Mouse (Mus musculus) forebrain, embryonic 15.5 days (tissue): Measurements from ENCODE around the gene Mmp19. TPM values are rescaled to one million over a fixed set of nuclear protein-coding genes. Genes with fewer than 3 reads are reported as not detected.

ENCODE experiments used
- ATAC-seq: fragments of 200-750 bp; cut with Nextera tagmentation; replicated peaks from 2 replicates; pipeline ENCODE4 v1.8.0; 2017; ENCODE audit warnings: mild to moderate bottlenecking, moderate TSS enrichment, moderate library complexity
- H3K27ac ChIP-seq: fragments of 300-500 bp; sonication (generic); replicated peaks from 2 replicates; pipeline ENCODE4 v1.5.1; 2015; ENCODE audit warnings: mild to moderate bottlenecking, inconsistent platforms
- H3K27me3 ChIP-seq: fragments of 300-500 bp; sonication (generic); 2 replicates; pipeline ENCODE4 v1.6.1; 2015; ENCODE audit warnings: inconsistent platforms
- H3K36me3 ChIP-seq: fragments of 300-500 bp; sonication (generic); 2 replicates; pipeline ENCODE4 v1.6.1; 2015; ENCODE audit warnings: mild to moderate bottlenecking, inconsistent platforms
- H3K4me1 ChIP-seq: fragments of 300-500 bp; sonication (generic); 2 replicates; pipeline ENCODE4 v1.6.1; 2015; ENCODE audit warnings: inconsistent platforms
- H3K4me2 ChIP-seq: fragments of 300-500 bp; sonication (generic); replicated peaks from 2 replicates; pipeline ENCODE4 v1.6.1; 2015; ENCODE audit warnings: mild to moderate bottlenecking, inconsistent platforms
- H3K4me3 ChIP-seq: fragments of 300-500 bp; sonication (generic); 2 replicates; pipeline ENCODE4 v1.5.1; 2015; ENCODE audit warnings: mild to moderate bottlenecking, inconsistent platforms
- H3K9ac ChIP-seq: fragments of 300-500 bp; sonication (generic); replicated peaks from 2 replicates; pipeline ENCODE4 v1.6.1; 2015; ENCODE audit warnings: mild to moderate bottlenecking, inconsistent platforms
- H3K9me3 ChIP-seq: fragments of 300-500 bp; sonication (generic); 2 replicates; pipeline ENCODE4 v1.6.1; 2016; ENCODE audit warnings: inconsistent platforms
- WGBS: fragments of 180-500 bp; shearing (Covaris S2); methylation state at CpG from one replicate; pipeline ENCODE4 v1.1.7; 2015; ENCODE audit warnings: mixed read lengths; 5-methylcytosine and 5-hydroxymethylcytosine counted together
- polyA plus RNA-seq: library from polyadenylated mRNA; unstranded; fragments of >200 nt; fragmentation: Nextera tagmentation; extraction: Ambion mirVana; gene quantifications from 2 replicates; pipeline ENCODE4 v1.2.1, GENCODE M21; 2015

The Mmp19 gene
- polyA plus RNA-seq, 1 experiment from 2014 or later = 0.20 TPM

DNA sequence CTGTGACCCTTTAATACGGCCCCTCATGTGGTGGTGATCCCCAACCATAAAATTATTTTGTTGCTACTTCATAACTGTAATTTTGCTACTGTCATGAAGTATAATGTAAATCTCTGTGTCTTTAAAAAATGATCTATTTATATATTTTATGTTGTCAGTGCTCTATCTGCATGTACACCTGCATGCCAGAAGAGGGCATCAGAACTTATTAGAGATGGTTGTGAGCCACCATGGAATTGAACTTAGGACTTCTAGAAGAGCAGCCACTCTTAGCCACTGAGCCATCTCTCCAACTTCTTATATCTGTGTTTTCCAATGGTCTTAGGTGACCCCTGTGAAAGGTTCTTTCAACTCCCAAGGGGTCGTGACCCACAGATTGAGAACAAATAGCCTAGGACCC is 17.8 kb upstream of the Mmp19 start:
- H3K4me2 ChIP-seq = no peak overlapping the region
- H3K27ac ChIP-seq = no peak overlapping the region
- no peak overlapping the region for H3K4me3 ChIP-seq
- 85% methylated on average over 2 of the region's 2 CpGs for WGBS
- H3K36me3 ChIP-seq = 0 out of 2 replicates have a peak, but pooled peaks cover 3% of the 10 kb centered on the region
- no peaks in the 10 kb centered on the region for H3K4me1 ChIP-seq
- H3K9me3 ChIP-seq = no peaks in the 10 kb centered on the region
- ATAC-seq = no peak
- H3K9ac ChIP-seq = no peak overlapping the region
- no peaks in the 10 kb centered on the region for H3K27me3 ChIP-seq

DNA sequence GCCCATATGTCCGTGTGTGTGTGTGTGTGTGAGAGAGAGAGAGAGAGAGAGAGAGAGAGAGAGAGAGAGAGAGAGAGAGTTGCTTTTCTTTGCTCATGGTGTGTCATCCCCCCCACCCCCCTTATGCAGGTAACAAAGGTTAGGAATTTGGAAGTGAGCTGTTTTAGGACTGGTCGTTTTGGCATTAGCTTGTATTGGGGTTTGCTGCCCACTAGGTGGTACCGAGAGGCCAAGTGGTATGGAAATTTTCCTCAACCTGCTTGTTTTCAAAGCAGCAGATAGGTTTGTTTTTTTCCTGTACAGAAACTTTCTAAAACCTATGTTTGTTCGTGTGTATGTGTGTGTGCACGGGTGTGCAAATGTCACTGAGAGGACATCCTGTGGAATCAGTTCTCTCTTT is 17.0 kb upstream of the Mmp19 start:
- 32% methylated on average over 5 of the region's 5 CpGs for WGBS
- H3K9me3 ChIP-seq = no peaks in the 10 kb centered on the region
- no peaks in the 10 kb centered on the region for H3K27me3 ChIP-seq
- H3K9ac ChIP-seq = no peak overlapping the region
- no peak for ATAC-seq
- H3K36me3 ChIP-seq = 0 out of 2 replicates have a peak, but pooled peaks cover 3% of the 10 kb centered on the region
- no peak overlapping the region for H3K27ac ChIP-seq
- H3K4me3 ChIP-seq = no peak overlapping the region
- H3K4me1 ChIP-seq = no peaks in the 10 kb centered on the region
- no peak overlapping the region for H3K4me2 ChIP-seq

DNA sequence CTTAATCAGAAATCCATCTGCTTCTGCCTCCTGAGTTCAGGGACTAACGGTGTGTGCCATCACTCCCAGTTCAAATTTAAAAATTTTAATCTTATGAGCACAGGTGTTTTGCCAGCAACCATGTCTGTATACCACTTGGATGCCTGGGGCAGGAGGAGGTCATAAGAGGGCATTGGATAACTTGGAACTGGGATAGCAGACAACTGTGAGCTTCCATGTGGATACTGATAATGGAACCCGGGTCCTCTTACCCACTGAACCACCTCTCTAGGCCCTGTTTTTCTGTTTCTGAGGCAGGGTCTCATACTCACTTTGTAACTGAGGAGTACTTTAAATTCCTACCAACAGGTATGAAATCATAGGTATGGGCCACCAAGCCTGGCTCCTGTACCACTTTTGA is 12.3 kb upstream of the Mmp19 start:
- H3K27ac ChIP-seq = no peak overlapping the region
- H3K4me1 ChIP-seq = no peaks in the 10 kb centered on the region
- H3K9me3 ChIP-seq = no peaks in the 10 kb centered on the region
- WGBS = 89% methylated on average over 2 of the region's 2 CpGs
- H3K36me3 ChIP-seq = no peaks in the 10 kb centered on the region
- H3K9ac ChIP-seq = no peak overlapping the region
- H3K27me3 ChIP-seq = no peaks in the 10 kb centered on the region
- no peak overlapping the region for H3K4me2 ChIP-seq
- ATAC-seq = no peak
- no peak overlapping the region for H3K4me3 ChIP-seq

DNA sequence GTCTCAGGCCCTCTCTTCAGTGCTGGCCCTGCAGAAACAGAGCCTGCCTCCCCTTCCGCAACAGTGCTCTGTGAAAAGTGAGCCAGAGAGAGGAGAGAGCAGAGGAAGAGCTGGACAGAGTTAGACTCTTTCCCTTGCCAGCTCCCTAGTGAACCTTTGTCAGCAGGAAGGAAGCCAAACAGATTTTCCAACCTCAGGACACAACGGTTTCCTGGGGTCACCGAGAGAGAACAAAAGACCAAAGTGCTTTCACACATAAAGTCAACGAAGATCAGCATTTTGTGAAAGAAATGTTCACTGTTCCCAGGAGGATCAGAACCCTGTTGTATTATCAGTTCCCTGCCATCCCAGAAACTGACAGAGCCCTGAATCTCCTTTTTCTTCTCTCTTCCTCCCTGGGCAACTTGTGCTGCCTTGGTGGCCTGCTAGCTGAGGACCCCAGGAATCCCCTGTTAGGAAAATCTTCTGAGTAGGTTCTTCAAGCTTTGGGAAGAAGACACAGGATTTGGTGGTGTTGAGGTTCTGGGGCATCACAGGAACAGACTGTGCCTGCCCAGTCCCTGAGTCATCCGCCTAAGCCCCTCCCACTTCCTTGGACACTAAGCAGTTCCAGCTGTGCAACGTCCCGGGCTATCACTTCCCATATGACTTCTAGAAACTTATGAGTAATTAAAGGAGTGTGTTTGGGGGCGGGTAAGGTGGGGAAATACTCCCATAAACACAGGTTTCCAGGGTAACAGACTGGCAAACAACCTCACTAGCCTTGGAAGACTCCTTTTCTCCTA is 11.5 kb upstream of the Mmp19 start:
- Histone ChIP-seq H3K27ac (no peak overlapping the region), H3K36me3 (no peaks in the 10 kb centered on the region), H3K27me3 (no peaks in the 10 kb centered on the region), H3K4me2 (no peak overlapping the region), H3K4me1 (no peaks in the 10 kb centered on the region), H3K9ac (no peak overlapping the region), H3K4me3 (no peak overlapping the region), H3K9me3 (0 out of 2 replicates have a peak, but pooled peaks cover 3% of the 10 kb centered on the region)
- 40% methylated on average over 8 of the region's 8 CpGs for WGBS
- no peak for ATAC-seq

DNA sequence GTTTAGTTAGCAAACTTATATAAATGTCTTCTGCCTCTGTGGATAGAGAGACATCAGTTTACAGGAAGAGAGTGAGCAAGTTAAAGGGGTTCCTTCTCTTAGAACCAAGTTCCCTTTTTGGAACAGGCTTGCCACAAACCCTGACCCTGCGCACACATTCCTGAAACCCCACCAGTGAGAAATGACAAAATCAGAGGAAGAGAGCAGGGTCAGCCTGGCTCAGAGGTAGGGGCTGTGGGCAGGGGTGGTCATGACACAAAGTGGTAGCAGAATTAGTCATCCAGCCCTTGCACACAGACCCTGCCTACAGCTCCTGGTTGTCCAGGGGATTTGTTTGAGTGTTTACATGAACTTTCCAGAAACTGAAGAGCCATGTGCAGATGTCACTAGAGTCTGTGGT is 10.5 kb upstream of the Mmp19 start:
- Histone ChIP-seq H3K27ac (no peak overlapping the region), H3K4me3 (no peak overlapping the region), H3K27me3 (no peaks in the 10 kb centered on the region), H3K9ac (no peak overlapping the region), H3K4me1 (no peaks in the 10 kb centered on the region), H3K36me3 (no peaks in the 10 kb centered on the region), H3K9me3 (0 out of 2 replicates have a peak, but pooled peaks cover 3% of the 10 kb centered on the region), H3K4me2 (no peak overlapping the region)
- 90% methylated on average over 1 of the region's 1 CpGs for WGBS
- no peak for ATAC-seq

DNA sequence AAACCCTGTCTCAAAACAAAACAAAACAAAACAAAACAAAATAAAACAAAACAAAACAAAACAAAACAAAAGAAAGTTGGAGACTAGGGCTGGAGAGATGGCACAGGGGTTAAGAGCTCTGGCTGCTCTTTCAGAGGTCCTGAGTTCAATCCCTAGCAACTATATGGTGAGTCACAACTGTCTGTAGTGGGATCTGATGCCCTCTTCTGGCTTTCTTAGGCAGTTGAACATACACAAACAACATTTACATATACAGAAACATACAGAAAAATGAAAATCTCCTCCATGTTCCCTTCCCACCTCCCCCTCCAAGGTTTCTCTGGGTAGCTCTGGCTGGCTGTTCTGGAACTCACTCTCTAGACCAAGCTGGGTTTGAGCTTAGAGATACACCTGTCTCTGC is 1.3 kb downstream of the Mmp19 start:
- no peaks in the 10 kb centered on the region for H3K36me3 ChIP-seq
- no peaks in the 10 kb centered on the region for H3K9me3 ChIP-seq
- H3K27ac ChIP-seq = no peak overlapping the region
- no peak overlapping the region for H3K4me3 ChIP-seq
- ATAC-seq = no peak
- no peak overlapping the region for H3K4me2 ChIP-seq
- H3K9ac ChIP-seq = no peak overlapping the region
- no peaks in the 10 kb centered on the region for H3K4me1 ChIP-seq
- no peaks in the 10 kb centered on the region for H3K27me3 ChIP-seq

DNA sequence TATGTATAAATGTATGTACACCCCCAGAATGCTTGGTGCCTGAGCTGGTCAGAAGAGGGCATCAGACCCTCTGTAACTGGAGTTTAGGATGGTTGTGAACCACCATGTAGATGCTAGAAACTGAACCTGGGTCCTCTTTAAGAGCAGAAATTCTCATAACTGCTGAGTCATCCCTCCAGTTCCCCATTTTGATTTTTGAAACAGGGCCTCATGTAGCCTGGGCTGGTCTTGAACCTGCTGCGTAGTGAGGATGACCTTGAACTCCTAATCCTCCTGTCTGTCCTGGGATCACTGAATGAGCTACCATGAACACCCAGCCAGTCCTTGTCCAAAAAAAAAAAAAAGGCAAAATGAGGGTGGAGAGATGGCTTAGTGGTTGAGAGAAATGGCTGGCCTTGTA is 2.5 kb downstream of the Mmp19 start:
- no peak overlapping the region for H3K27ac ChIP-seq
- 91% methylated on average over 1 of the region's 1 CpGs for WGBS
- no peak for ATAC-seq

DNA sequence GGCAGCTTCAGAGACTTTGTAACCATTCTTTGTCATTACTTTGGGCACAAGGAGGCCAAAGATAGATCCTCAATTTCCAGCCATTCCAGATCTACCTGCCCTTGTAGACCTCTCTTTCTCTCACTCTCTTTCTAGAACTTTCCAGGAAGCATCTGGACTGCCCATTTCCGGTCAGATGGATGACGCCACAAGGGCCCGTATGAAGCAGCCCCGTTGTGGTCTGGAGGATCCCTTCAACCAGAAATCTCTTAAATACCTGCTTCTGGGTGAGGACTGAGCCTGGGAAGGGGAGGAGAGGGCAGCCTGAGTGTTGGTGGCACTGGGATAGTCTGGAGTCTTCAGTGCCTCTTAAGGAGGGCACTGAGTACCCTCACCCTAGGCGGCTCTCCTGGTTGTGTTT is 3.7 kb downstream of the Mmp19 start:
- Histone ChIP-seq H3K4me1 (no peaks in the 10 kb centered on the region), H3K27me3 (no peaks in the 10 kb centered on the region), H3K4me3 (no peak overlapping the region), H3K27ac (no peak overlapping the region), H3K9ac (no peak overlapping the region), H3K9me3 (no peaks in the 10 kb centered on the region), H3K36me3 (no peaks in the 10 kb centered on the region), H3K4me2 (no peak overlapping the region)
- no peak for ATAC-seq
- 92% methylated on average over 5 of the region's 5 CpGs for WGBS

More for the DNA sequence above, 2.5 kb downstream of the Mmp19 start:
- Histone ChIP-seq H3K27me3 (no peaks in the 10 kb centered on the region), H3K4me1 (no peaks in the 10 kb centered on the region), H3K4me3 (no peak overlapping the region), H3K9me3 (no peaks in the 10 kb centered on the region), H3K36me3 (no peaks in the 10 kb centered on the region), H3K9ac (no peak overlapping the region), H3K4me2 (no peak overlapping the region)

DNA sequence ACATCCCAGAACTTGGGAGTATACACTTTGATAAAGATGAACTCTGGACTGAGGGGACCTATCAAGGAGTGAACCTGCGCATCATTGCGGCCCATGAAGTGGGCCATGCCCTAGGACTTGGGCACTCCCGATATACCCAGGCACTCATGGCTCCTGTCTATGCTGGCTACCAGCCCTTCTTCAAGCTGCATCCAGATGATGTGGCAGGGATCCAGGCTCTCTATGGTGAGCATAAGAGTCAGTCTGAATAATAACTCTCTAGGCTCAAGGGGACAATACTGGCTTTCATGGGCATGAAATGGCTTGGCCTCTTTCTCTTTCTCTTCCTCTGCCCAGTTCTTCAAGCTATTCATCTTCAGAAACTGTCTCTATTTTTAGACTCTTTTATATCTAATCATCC is 4.9 kb downstream of the Mmp19 start:
- H3K27ac ChIP-seq = no peak overlapping the region
- WGBS = 96% methylated on average over 3 of the region's 3 CpGs
- H3K4me2 ChIP-seq = no peak overlapping the region
- H3K4me3 ChIP-seq = no peak overlapping the region
- H3K9me3 ChIP-seq = no peaks in the 10 kb centered on the region
- no peaks in the 10 kb centered on the region for H3K4me1 ChIP-seq
- H3K9ac ChIP-seq = no peak overlapping the region
- no peak for ATAC-seq
- no peaks in the 10 kb centered on the region for H3K36me3 ChIP-seq
- no peaks in the 10 kb centered on the region for H3K27me3 ChIP-seq

DNA sequence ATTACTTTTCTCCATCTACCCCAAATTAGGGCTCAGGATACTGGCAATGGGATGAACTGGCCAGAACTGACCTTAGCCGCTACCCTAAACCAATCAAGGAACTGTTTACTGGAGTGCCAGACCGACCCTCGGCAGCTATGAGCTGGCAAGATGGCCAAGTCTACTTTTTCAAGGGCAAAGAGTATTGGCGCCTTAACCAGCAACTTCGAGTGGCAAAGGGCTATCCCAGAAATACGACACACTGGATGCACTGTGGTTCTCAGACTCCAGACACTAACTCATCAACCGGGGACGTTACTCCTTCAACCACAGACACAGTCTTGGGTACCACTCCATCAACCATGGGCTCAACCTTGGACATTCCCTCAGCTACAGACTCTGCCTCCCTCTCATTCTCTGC is 8.0 kb downstream of the Mmp19 start:
- H3K27me3 ChIP-seq = no peaks in the 10 kb centered on the region
- no peaks in the 10 kb centered on the region for H3K9me3 ChIP-seq
- H3K36me3 ChIP-seq = peaks cover 5% of the 10 kb centered on the region; the same call in 1 of the 2 replicates
- ATAC-seq = no peak
- no peak overlapping the region for H3K9ac ChIP-seq
- no peak overlapping the region for H3K4me3 ChIP-seq
- peaks cover 12% of the 10 kb centered on the region for H3K4me1 ChIP-seq
- no peak overlapping the region for H3K4me2 ChIP-seq
- WGBS = 98% methylated on average over 8 of the region's 8 CpGs
- no peak overlapping the region for H3K27ac ChIP-seq

DNA sequence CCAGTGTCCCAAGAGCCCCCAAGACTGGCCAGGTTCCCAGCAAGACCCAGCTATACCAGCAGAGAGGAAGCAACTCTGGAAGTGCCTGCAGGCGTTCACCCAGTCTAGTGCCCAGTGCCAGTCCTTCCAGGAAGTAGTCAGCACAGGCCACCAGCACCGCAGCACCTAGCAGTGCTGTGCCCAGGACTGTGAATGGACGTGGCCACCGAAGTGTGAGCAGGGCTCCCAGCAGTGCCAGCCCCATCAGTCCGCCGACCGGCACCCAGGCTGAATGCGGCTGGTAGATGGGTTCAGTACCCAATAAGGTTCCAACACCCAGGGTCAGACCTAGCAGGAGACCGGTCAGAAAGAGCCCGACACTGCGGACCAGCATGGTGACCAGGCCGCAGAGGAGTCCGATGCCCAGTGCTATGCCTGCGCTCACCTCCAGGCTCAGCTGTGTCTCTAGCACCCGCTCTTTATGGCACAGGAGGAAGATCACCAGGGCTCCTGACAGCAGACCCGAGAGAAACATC is 11.3 kb downstream of the Mmp19 start:
- H3K9me3 ChIP-seq = no peaks in the 10 kb centered on the region
- no peak overlapping the region for H3K4me3 ChIP-seq
- 91% methylated on average over 16 of the region's 16 CpGs for WGBS
- H3K4me2 ChIP-seq = no peak overlapping the region
- H3K27me3 ChIP-seq = no peaks in the 10 kb centered on the region
- H3K4me1 ChIP-seq = peaks cover 25% of the 10 kb centered on the region
- no peak overlapping the region for H3K9ac ChIP-seq
- H3K27ac ChIP-seq = no peak overlapping the region
- peaks cover 5% of the 10 kb centered on the region; the same call in 1 of the 2 replicates for H3K36me3 ChIP-seq
- ATAC-seq = no peak

DNA sequence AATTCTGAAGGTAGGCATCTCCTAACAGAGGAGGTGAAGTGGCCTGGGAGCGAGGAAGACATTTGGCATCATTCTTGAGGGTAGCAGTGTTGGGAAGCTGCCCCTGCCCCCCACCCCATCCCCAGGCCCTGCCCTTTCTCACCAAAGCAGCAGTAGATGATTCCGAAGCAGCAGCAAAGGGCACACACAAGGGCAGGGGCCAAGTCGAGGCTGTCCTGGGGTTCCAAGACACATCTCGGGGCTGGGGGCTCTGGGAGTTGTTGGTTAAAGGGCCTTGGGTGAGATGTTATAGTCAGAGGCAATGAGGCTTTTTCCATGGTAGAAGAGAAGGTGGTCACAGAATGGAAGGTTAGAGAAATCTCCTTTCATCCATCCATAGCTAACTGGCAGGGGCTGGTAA is 12.2 kb downstream of the Mmp19 start:
- H3K4me2 ChIP-seq = peak overlapping the region; percentile 75
- H3K9ac ChIP-seq = peak overlapping the region; percentile 80; the same call in 1 of the 2 replicates
- peak overlapping the region; percentile 57; the same call in 1 of the 2 replicates for H3K4me3 ChIP-seq
- no peaks in the 10 kb centered on the region for H3K9me3 ChIP-seq
- 57% methylated on average over 4 of the region's 4 CpGs for WGBS
- H3K27me3 ChIP-seq = no peaks in the 10 kb centered on the region
- no peak for ATAC-seq
- peak overlapping the region; percentile 99; the same call in 1 of the 2 replicates for H3K27ac ChIP-seq
- H3K4me1 ChIP-seq = peaks cover 34% of the 10 kb centered on the region
- H3K36me3 ChIP-seq = peaks cover 5% of the 10 kb centered on the region; the same call in 1 of the 2 replicates
